ENCODE assay signal across 27 mouse cellular contexts in the genomic region with DNA sequence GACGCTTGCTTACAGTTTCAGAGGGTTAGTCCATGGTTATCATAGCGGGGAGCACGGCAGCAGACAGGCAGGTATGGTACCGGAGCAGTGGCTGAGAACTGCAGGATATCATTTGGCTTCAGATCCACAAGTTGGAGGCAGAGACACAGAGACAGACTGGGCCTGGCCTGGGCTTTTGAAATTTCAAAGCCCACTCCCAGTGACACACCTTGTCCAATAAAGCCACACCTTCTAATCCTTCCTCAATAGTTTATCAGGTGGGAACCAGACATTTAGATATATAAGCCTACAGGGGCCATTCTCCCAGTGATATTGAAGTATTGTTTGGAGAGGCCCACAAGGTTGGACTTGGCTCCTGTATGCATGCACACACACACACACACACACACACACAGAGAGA. TPM values are rescaled to one million over a fixed set of nuclear protein-coding genes. Genes with fewer than 3 reads are reported as not detected.
"Had no signal": no experiment of that assay in that cellular context is flagged by ENCODE, and none has a peak within 500 bp of the region (broad histone marks: within the 10 kb centered on the region; RNA-seq: fewer than 3 reads in every experiment).

No protein-coding gene starts in this region.

- H3K9me3 ChIP-seq: heart, embryonic 13.5 days; heart, embryonic 15.5 days; hindbrain, embryonic 13.5 days; hindbrain, embryonic 15.5 days; limb, embryonic 13.5 days; limb, embryonic 15.5 days; liver, embryonic 12.5 days had no signal

- DNase-seq: gastrocnemius, postnatal 10 days; gastrocnemius, postnatal 36 days; heart, adult 11 months; heart, adult 2 months; heart, postnatal 14 days; heart, postnatal 36 days; kidney, adult 18-20 months; kidney, adult 8-10 months; kidney, postnatal 10 days; kidney, postnatal 25 days; kidney, postnatal 4 days; layer of hippocampus, postnatal 36 days; left cerebral cortex, postnatal 4 days had no signal

- H3K4me1 ChIP-seq: heart, embryonic 13.5 days; heart, embryonic 15.5 days; hindbrain, embryonic 13.5 days; hindbrain, embryonic 15.5 days; limb, embryonic 13.5 days; limb, embryonic 15.5 days had no signal

- H3K9ac ChIP-seq: heart, embryonic 13.5 days; heart, embryonic 15.5 days; hindbrain, embryonic 13.5 days; hindbrain, embryonic 15.5 days; limb, embryonic 13.5 days; limb, embryonic 15.5 days; liver, embryonic 12.5 days; liver, embryonic 14.5 days had no signal

- H3K27me3 ChIP-seq: heart, embryonic 13.5 days; heart, embryonic 15.5 days; hindbrain, embryonic 13.5 days; hindbrain, embryonic 15.5 days; limb, embryonic 13.5 days; limb, embryonic 15.5 days had no signal

- H3K4me3 ChIP-seq: heart, adult 2 months; heart, embryonic 13.5 days; heart, embryonic 15.5 days; hindbrain, embryonic 13.5 days; hindbrain, embryonic 15.5 days; layer of hippocampus, adult 2 months; limb, embryonic 13.5 days; limb, embryonic 15.5 days; liver, embryonic 12.5 days had no signal

- H3K36me3 ChIP-seq: heart, embryonic 13.5 days; heart, embryonic 15.5 days; hindbrain, embryonic 13.5 days; hindbrain, embryonic 15.5 days; limb, embryonic 13.5 days; limb, embryonic 15.5 days; liver, embryonic 12.5 days had no signal

- H3K27ac ChIP-seq: heart, adult 2 months; heart, embryonic 13.5 days; heart, embryonic 15.5 days; hindbrain, embryonic 13.5 days; hindbrain, embryonic 15.5 days; hindbrain, postnatal 0 days; layer of hippocampus, adult 2 months; limb, embryonic 13.5 days; limb, embryonic 15.5 days; liver, embryonic 12.5 days; liver, embryonic 14.5 days had no signal

- H3K4me2 ChIP-seq: heart, embryonic 11.5 days; heart, embryonic 13.5 days; heart, embryonic 15.5 days; hindbrain, embryonic 13.5 days; hindbrain, embryonic 15.5 days; limb, embryonic 13.5 days; limb, embryonic 15.5 days; liver, embryonic 12.5 days had no signal

- ATAC-seq: hindbrain, postnatal 0 days; liver, embryonic 12.5 days had no signal

RNA-seq across cellular contexts. Expression of a gene that starts 50.9 kb away (rescaled TPM):
- polyA plus RNA-seq: heart, embryonic 11.5 days; heart, embryonic 13.5 days; intestine, embryonic 14.5 days; limb, embryonic 11.5 days; limb, embryonic 13.5 days; limb, embryonic 15.5 days; liver, adult 2 months; liver, embryonic 12.5 days; liver, embryonic 14.5 days had no signal
